Mouse (Mus musculus): ENCODE measurements around the gene Ubqln4. TPM values are rescaled to one million over a fixed set of nuclear protein-coding genes. Genes with fewer than 3 reads are reported as not detected.

Gene Ubqln4
- polyA plus RNA-seq, 1 experiment from 2014 or later = 45.9 TPM

DNA sequence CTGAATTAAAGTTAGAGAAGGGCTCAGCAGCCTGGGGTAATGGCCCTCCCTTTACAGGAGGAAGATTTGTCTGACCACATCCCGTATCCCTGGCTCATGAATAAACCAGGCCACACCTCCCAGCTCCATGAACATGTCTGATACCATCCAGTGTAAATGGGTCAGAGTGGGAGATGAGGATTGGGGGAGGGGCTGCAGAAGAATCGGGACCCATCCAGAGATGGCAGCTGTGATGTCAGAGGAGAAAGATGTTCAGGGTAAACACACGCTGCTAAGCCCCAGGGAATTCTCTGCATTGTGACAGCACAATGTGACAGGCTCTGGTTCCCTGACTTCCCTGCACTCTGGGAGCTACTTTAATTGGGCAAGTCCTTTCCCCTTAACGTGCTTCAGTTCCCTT, 9.9 kb downstream of the Ubqln4 start:
- no peaks in the 10 kb centered on the region for H3K27me3 ChIP-seq (replicated peaks)
- no peak overlapping the region for H3K4me3 ChIP-seq
- no peak overlapping the region for H3K4me2 ChIP-seq
- peaks cover 68% of the 10 kb centered on the region for H3K36me3 ChIP-seq (replicated peaks)
- 0 out of 2 replicates have a peak, but pooled peaks have one; percentile 27 for ATAC-seq (replicated peaks)
- H3K27ac ChIP-seq = no peak overlapping the region
- H3K9ac ChIP-seq = no peak overlapping the region
- no peaks in the 10 kb centered on the region for H3K9me3 ChIP-seq
- H3K4me1 ChIP-seq = no peaks in the 10 kb centered on the region
- 46% methylated on average over 4 of the region's 4 CpGs for WGBS

- Histone ChIP-seq H3K27ac (no peak overlapping the region), H3K4me1 (no peaks in the 10 kb centered on the region)
- WGBS = 88% methylated on average over 7 of the region's 7 CpGs
Observed at GRCm38 (mm10) chr3:88563966-88564365, 10.4 kb downstream of the Ubqln4 start.

DNA sequence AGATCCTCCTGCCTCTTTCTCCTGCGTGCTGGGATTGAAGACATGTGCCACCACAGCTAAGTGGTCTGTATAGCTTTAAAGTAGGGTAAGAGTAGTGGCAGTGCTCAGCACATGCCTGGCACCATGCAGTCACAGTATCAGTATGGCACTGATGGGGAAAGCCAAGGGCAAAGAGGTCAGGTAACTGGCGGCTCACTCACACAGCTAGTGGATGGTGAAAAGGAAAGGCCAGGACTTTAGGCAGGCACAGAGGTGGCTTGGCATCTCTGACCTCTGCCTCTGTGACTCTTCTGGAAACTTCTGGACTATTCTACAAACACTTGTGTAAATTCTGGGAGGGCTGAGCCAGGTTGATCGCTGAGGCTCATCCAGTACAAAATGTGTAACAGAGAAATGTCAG, 12.6 kb downstream of the Ubqln4 start:
- Histone ChIP-seq H3K4me1 (no peaks in the 10 kb centered on the region), H3K9ac (no peak overlapping the region), H3K27me3 (replicated peaks) (no peaks in the 10 kb centered on the region), H3K9me3 (no peaks in the 10 kb centered on the region), H3K27ac (no peak overlapping the region), H3K4me2 (no peak overlapping the region), H3K4me3 (no peak overlapping the region), H3K36me3 (replicated peaks) (peaks cover 65% of the 10 kb centered on the region)
- no peak for ATAC-seq (replicated peaks)
- 96% methylated on average over 3 of the region's 3 CpGs for WGBS

More at GRCm38 (mm10) chr3:88563966-88564365, 10.4 kb downstream of the Ubqln4 start:
- Histone ChIP-seq H3K9me3 (no peaks in the 10 kb centered on the region), H3K4me2 (no peak overlapping the region), H3K36me3 (replicated peaks) (peaks cover 71% of the 10 kb centered on the region), H3K27me3 (replicated peaks) (no peaks in the 10 kb centered on the region), H3K4me3 (no peak overlapping the region), H3K9ac (no peak overlapping the region)
- no peak for ATAC-seq (replicated peaks)

- WGBS = 87% methylated on average over 4 of the region's 4 CpGs
- Histone ChIP-seq H3K4me2 (no peak overlapping the region), H3K27me3 (replicated peaks) (no peaks in the 10 kb centered on the region), H3K4me3 (no peak overlapping the region), H3K9me3 (no peaks in the 10 kb centered on the region), H3K27ac (no peak overlapping the region), H3K9ac (no peak overlapping the region), H3K36me3 (replicated peaks) (peaks cover 62% of the 10 kb centered on the region), H3K4me1 (no peaks in the 10 kb centered on the region)
- ATAC-seq (replicated peaks) = no peak
Observed at GRCm38 (mm10) chr3:88566536-88567061, 13.0 kb downstream of the Ubqln4 start.

GRCm38 (mm10) chr3:88567892-88568291, 14.3 kb downstream of the Ubqln4 start:
- Histone ChIP-seq H3K4me2 (no peak overlapping the region), H3K4me1 (no peaks in the 10 kb centered on the region), H3K36me3 (replicated peaks) (peaks cover 57% of the 10 kb centered on the region), H3K27ac (no peak overlapping the region), H3K9ac (no peak overlapping the region), H3K4me3 (no peak overlapping the region), H3K9me3 (no peaks in the 10 kb centered on the region), H3K27me3 (replicated peaks) (no peaks in the 10 kb centered on the region)
- 99% methylated on average over 6 of the region's 6 CpGs for WGBS
- ATAC-seq (replicated peaks) = no peak

GRCm38 (mm10) chr3:88568615-88569014, 15.1 kb downstream of the Ubqln4 start:
- no peak for ATAC-seq (replicated peaks)
- no peaks in the 10 kb centered on the region for H3K4me1 ChIP-seq
- peaks cover 52% of the 10 kb centered on the region for H3K36me3 ChIP-seq (replicated peaks)
- no peaks in the 10 kb centered on the region for H3K9me3 ChIP-seq
- H3K4me2 ChIP-seq = no peak overlapping the region
- H3K9ac ChIP-seq = no peak overlapping the region
- H3K27ac ChIP-seq = no peak overlapping the region
- no peak overlapping the region for H3K4me3 ChIP-seq
- 100% methylated on average over 2 of the region's 2 CpGs for WGBS
- H3K27me3 ChIP-seq (replicated peaks) = no peaks in the 10 kb centered on the region

DNA sequence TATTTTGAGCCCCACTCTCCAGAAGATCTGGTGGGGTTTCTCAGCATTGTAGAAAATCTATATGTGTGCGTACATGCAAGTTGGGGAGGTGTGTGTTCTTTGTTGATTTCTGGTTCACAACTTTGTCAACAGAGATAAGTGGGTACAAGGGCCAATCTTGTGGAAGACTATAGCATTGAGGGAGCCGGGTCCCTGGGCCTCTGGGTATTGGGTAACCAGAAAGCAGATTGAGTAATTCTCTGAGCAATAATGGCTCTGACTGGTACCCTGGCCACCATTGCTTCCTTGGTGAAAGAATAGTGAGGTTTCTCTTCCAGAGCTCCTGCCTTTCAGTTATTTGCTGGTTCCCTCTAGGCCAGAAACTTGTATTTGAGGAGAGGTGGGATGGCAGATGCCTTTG, 15.5 kb downstream of the Ubqln4 start:
- H3K4me3 ChIP-seq = no peak overlapping the region
- H3K4me1 ChIP-seq = no peaks in the 10 kb centered on the region
- ATAC-seq (replicated peaks) = no peak
- peaks cover 52% of the 10 kb centered on the region for H3K36me3 ChIP-seq (replicated peaks)
- 96% methylated on average over 2 of the region's 2 CpGs for WGBS
- H3K27me3 ChIP-seq (replicated peaks) = no peaks in the 10 kb centered on the region
- no peaks in the 10 kb centered on the region for H3K9me3 ChIP-seq
- no peak overlapping the region for H3K4me2 ChIP-seq
- no peak overlapping the region for H3K27ac ChIP-seq
- H3K9ac ChIP-seq = no peak overlapping the region

DNA sequence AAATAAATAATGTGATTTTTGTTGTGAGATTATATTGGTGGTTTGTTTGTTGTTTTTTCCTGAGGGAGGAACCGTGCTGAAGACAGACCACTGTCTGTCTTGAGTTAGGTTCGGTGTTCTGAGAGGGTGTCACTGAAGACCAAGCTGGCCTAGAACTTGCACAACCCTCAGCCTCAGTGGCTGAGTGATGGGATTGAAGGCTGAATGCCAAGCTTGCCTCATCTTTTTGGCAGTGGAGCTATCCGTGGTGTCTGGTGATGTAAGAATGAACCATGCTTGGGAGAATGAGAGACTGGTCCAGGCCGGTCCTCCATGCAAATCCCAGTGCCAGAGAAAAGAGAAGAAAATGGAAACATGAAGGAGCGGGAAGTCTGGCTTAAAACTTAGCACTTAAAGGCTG, 16.1 kb downstream of the Ubqln4 start:
- Histone ChIP-seq H3K27ac (no peak overlapping the region), H3K9ac (no peak overlapping the region), H3K36me3 (replicated peaks) (peaks cover 47% of the 10 kb centered on the region), H3K27me3 (replicated peaks) (no peaks in the 10 kb centered on the region), H3K9me3 (no peaks in the 10 kb centered on the region), H3K4me3 (no peak overlapping the region), H3K4me1 (no peaks in the 10 kb centered on the region), H3K4me2 (no peak overlapping the region)
- WGBS = 97% methylated on average over 5 of the region's 5 CpGs
- no peak for ATAC-seq (replicated peaks)

- Histone ChIP-seq H3K36me3 (replicated peaks) (peaks cover 41% of the 10 kb centered on the region), H3K9me3 (no peaks in the 10 kb centered on the region), H3K27ac (no peak overlapping the region), H3K9ac (no peak overlapping the region), H3K4me1 (no peaks in the 10 kb centered on the region), H3K27me3 (replicated peaks) (no peaks in the 10 kb centered on the region), H3K4me2 (no peak overlapping the region), H3K4me3 (no peak overlapping the region)
- WGBS = 95% methylated on average over 10 of the region's 10 CpGs
- ATAC-seq (replicated peaks) = no peak
Observed at GRCm38 (mm10) chr3:88570341-88570740, 16.8 kb downstream of the Ubqln4 start.

DNA sequence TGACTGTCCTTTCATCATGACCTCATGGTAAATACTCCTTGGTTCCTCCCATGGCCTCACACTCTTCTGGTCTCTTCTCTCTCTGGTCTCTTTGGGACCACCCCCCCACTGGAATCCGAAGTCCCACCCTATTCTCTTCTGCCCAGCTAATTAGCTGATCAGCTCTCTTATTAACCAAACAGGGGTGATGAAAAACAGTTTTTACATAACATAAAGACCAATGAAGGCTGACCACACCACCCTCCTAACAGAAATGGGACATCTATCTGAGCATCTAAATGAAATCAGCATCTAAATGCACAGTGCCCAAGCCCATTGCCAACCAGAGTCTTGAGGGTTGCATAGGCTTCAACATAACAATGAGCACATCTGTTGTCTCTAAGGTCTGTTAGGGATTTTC, 18.3 kb downstream of the Ubqln4 start:
- no peaks in the 10 kb centered on the region for H3K9me3 ChIP-seq
- peaks cover 27% of the 10 kb centered on the region for H3K36me3 ChIP-seq (replicated peaks)
- 81% methylated on average over 1 of the region's 1 CpGs for WGBS
- H3K27ac ChIP-seq = no peak overlapping the region
- H3K4me1 ChIP-seq = no peaks in the 10 kb centered on the region
- H3K9ac ChIP-seq = no peak overlapping the region
- no peaks in the 10 kb centered on the region for H3K27me3 ChIP-seq (replicated peaks)
- no peak overlapping the region for H3K4me2 ChIP-seq
- H3K4me3 ChIP-seq = no peak overlapping the region
- no peak for ATAC-seq (replicated peaks)

GRCm38 (mm10) chr3:88572835-88573234, 19.3 kb downstream of the Ubqln4 start:
- Histone ChIP-seq H3K4me3 (no peak overlapping the region), H3K36me3 (replicated peaks) (peaks cover 20% of the 10 kb centered on the region), H3K4me1 (no peaks in the 10 kb centered on the region), H3K9me3 (no peaks in the 10 kb centered on the region), H3K4me2 (no peak overlapping the region), H3K9ac (no peak overlapping the region), H3K27me3 (replicated peaks) (no peaks in the 10 kb centered on the region), H3K27ac (no peak overlapping the region)
- 87% methylated on average over 2 of the region's 2 CpGs for WGBS
- no peak for ATAC-seq (replicated peaks)

GRCm38 (mm10) chr3:88573810-88574209, 20.3 kb downstream of the Ubqln4 start:
- no peaks in the 10 kb centered on the region for H3K9me3 ChIP-seq
- no peak for ATAC-seq (replicated peaks)
- no peak overlapping the region for H3K27ac ChIP-seq
- H3K36me3 ChIP-seq (replicated peaks) = peaks cover 10% of the 10 kb centered on the region
- no peak overlapping the region for H3K4me3 ChIP-seq
- H3K4me1 ChIP-seq = no peaks in the 10 kb centered on the region
- H3K9ac ChIP-seq = no peak overlapping the region
- WGBS = 88% methylated on average over 2 of the region's 2 CpGs
- no peaks in the 10 kb centered on the region for H3K27me3 ChIP-seq (replicated peaks)
- no peak overlapping the region for H3K4me2 ChIP-seq

DNA sequence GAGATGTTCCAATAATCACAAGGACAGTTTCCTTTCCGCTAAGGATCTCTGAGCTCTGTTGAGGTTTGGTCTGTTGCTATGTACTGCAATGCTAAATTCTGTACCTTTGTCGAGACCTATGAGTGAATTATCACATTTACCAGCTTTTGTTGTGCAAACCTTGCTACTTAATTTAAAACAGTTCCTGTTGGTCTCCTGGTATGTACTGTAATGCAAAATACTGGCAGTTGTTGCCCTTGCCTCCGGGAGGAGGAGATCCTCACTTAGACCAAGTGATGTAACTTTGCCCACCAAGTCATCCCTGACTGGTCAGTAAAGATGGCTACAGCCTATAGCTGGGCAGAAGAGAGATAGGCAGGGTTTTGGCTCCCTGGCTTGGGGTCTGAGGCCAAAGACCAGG, 22.0 kb downstream of the Ubqln4 start, which contains the start of gene Ssr2:
TSS of gene Ssr2 (plus strand) at position 337 of the 400 bp plus-strand sequence.
- no peak within 1 kb of the TSS for H3K9ac ChIP-seq
- H3K36me3 ChIP-seq (replicated peaks) = no peaks in the 10 kb centered on the region
- peaks cover 11% of the 10 kb centered on the region for H3K4me1 ChIP-seq
- H3K27me3 ChIP-seq (replicated peaks) = no peaks in the 10 kb centered on the region
- H3K4me3 ChIP-seq = no peak within 1 kb of the TSS
- no peak within 1 kb of the TSS for H3K4me2 ChIP-seq
- H3K9me3 ChIP-seq = no peaks in the 10 kb centered on the region
- no peak within 1 kb of the TSS for H3K27ac ChIP-seq
- no peak for ATAC-seq (replicated peaks)
- WGBS = 93% methylated on average over 3 of the region's 3 CpGs

Data from midbrain, embryonic 15.5 days (tissue).